Mouse (Mus musculus) brain, embryonic 14.5 days (tissue): Measurements from ENCODE around the gene Itga3.

Experiments
- CTCF ChIP-seq: fragments of 200-500 bp; IDR thresholded peaks from 2 replicates; pipeline ENCODE4 v1.5.1; 2012; ENCODE audit warnings: inconsistent platforms, mild to moderate bottlenecking, moderate library complexity, borderline replicate concordance; ENCODE audit not compliant: insufficient read depth, insufficient read length; ENCODE audit errors: extremely low read depth
- POLR2A ChIP-seq: fragments of 200-500 bp; IDR thresholded peaks from 2 replicates; pipeline ENCODE4 v1.6.1; 2012; ENCODE audit warnings: mild to moderate bottlenecking, inconsistent platforms, borderline replicate concordance; ENCODE audit not compliant: poor library complexity, insufficient read depth, insufficient read length, severe bottlenecking; ENCODE audit errors: extremely low read depth

DNA sequence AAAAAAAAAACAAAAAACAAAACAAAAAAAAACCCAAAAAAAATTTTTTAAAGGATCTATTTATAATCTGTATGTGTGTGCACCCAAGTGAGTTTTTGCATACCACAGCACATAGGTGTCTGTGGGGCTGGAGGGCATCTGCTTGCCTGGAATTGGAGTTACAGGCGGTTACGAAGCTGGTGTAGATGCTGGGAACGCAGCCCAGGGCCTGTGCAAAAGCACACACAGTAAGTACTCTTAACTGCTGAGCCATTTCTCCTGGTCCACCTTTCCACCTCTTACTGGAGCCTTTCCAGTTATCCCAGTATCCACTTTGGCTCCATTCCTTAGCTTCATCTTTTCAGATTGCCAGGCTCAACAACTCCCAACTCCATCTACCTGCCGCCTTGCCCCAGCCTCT, 33.5 kb downstream of the Itga3 start:
- TF ChIP-seq POLR2A: no peak
- no peak for TF ChIP-seq CTCF
